Mouse (Mus musculus): ENCODE measurements around the gene Polr2j.

- TF ChIP-seq CTCF (IDR thresholded peaks at IDR 0.05; ENCODE audit: low read depth), result no peak
- TF ChIP-seq EP300 (IDR thresholded peaks at IDR 0.05; ENCODE audit: low read depth), result no peak
These were observed 17.9 kb upstream of the Polr2j start for GRCm38 (mm10) chr5:136098536-136098935.

Data from liver, postnatal 0 days (tissue).